Mouse (Mus musculus): Measurements from ENCODE around the gene Serpinc1.
"Not testable (repeated sequence)": the region's sequence is repeated elsewhere in the genome, so short reads cannot be mapped to it uniquely, and the experiment has no call there.

The Serpinc1 gene

GRCm38 (mm10) chr1:161025410-161026210 is 47.2 kb downstream of the Serpinc1 start:
- no peak for DNase-seq

DNA sequence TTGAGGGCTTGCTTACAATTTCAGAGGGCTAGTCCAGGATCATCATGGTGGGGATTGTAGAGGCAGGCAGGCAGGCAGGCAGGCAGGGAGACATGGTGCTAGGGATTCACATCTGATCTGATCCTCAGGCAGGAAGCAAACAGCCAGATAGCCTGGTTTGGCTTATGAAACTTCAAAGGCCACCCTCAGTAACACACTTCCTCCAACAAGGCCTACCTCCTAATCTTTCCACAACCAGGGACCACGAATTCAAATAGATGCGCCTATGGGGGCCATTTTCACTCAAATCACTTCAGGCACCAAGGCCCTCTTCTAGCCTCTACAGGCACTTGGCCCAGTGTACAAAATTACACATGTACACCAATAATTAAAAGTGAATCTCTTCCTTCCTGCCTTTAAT is 48.8 kb downstream of the Serpinc1 start:
- no peak for DNase-seq

DNA sequence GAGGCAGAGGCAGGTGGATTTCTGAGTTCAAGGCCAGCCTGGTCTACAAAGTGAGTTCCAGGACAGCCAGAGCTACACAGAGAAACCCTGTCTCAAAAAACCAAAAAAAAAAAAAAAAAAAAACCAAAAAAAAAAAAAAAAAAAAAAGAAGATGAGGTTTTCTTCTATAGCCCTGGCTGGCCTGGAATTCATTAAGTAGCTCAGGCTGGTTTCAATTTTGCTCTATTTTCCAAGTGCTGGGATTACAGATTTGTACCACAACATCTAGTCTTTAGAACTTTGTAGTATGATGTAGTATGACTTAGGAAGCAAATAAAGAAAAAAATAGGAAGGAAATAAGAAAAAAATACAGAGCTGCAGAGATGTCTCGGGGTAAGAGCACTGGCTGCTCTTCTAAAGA is 50.0 kb downstream of the Serpinc1 start:
- not testable (repeated sequence) for DNase-seq

GRCm38 (mm10) chr1:161030058-161030457 is 51.7 kb downstream of the Serpinc1 start:
- no peak for DNase-seq

DNA sequence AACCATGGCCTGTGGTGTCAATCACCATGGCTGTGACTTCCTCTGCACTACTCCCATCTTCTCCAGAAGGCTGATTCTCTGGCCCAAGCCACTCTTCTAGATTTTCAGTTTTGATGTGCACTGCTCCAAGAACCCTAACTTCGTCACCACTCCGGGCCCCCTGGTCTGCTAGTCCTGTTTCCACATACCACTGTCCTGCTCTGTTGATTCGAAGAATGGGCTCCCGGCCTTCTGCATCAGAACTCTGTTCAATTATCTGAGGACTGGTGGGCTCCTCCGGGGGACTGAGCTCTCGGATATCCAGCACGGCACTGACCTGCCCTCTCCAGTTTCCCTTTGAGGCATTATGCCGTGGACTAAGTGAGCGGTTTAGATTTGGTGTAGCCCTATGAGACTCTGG is 53.5 kb downstream of the Serpinc1 start:
- DNase-seq: no peak

DNA sequence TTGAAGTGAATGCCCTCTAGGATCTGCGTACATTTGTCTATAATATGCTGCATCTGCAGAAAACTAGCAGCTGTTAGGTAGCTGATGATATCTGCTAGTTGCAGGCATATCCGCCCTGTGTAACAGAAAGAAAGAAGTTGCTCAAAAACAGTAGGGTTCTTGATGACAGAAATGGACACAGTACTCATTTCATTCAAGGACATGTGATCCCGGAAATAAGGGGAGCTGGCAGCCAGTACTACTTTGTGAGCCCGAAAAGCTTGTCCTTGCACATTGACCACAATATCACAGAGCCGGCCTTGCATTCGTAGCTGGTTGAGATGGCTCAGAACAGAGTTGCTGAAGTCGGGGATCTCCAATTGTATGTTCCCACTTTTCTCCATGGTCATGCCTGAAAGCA is 54.0 kb downstream of the Serpinc1 start:
- DNase-seq: no peak

DNA sequence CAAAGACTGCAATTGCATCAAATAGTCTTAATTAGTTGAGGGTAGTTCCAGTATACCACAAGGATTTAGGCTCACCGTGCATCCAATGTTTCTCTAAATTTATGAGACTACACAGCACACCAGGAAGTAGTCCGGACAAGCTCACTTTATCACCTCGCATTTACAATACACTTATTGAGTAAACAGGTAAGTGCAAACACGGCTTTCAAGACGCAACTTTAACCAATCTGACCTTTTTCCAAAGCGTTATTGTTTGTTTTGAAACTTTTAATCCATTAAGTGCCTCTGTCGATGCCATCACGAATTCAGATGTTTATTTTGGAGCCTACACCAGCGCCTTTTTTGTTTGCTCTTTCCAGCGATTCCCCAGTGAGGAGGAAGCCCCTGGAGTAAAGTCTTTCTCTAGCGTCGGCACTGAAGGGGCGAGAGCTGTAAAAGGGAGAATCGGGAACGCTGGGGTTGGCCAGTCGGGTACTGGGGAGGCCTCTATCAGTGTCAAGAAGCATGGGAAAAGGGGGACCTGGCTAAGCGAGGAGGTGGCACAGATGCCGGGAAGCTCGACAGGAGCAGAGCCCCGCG is 55.6 kb downstream of the Serpinc1 start:
- no peak for DNase-seq

DNA sequence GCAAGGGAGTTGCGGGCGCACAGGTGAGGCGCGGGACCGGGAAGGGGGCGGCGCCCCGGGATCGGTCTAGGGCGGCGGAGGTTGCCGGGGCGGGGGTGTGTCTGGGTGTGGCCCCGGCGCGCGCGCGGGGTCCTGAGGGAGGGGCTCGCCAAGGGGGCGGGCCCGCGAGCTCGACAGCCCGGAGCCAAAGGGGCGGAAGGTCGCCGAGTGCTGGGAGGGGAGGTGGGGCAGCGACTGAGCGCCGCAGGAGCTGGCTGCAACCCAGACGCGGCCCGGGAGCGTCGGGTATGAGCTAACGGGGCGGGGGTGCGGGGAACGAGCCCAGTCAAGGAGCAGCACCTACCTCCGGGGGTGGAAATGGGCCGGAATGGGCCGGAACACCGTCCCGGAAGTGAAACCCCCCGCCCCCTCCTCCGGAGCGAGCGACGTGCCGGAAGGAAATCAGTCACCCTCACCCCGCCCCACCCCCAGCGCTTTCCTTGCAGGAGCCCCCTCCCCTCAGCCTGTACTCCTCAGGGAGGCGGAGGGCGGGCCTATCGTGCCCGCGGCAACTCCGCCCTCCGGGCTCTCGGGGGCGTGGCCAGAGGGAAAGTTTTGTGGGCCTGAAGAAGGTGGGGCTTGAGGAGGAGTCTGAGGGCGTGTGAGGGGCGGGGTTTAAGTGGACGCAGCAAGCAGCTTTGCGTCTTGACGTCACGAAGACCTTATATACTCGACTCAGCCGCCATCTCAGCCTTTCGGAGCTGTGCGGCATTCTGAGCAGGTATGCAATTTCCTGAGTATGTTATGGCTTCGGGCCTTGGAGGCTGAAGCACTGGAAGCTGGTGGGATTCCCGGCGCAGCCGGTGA is 56.3 kb downstream of the Serpinc1 start, which contains the start of gene Zbtb37:
Gene Zbtb37, minus strand, starts transcription at position 415 of the 846 bp plus-strand sequence.
- DNase-seq: peak; percentile 96

DNA sequence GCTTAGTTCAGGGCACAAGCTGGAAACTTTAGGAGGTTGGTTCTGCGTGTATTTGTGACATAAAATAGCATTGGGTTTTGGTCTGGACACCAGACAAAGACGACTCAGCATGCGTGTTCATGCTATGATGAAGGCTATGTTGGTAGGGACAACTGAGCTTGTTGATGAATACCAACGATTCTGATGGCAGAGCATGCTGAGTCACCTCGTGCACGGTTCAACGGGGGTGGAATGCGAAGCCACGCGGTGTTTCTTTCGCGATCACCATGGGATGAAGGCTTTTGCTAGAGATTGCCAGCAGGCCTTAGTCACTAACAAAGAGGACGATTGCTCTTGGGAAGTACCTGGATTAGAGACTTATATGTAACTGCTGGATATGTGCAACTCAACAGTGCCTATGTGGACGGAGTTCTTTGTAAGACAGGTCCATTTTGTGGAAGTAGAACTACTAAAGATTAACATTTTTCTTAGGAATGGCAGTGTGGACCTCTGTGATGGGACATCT is 56.9 kb downstream of the Serpinc1 start:
- DNase-seq: no peak

DNA sequence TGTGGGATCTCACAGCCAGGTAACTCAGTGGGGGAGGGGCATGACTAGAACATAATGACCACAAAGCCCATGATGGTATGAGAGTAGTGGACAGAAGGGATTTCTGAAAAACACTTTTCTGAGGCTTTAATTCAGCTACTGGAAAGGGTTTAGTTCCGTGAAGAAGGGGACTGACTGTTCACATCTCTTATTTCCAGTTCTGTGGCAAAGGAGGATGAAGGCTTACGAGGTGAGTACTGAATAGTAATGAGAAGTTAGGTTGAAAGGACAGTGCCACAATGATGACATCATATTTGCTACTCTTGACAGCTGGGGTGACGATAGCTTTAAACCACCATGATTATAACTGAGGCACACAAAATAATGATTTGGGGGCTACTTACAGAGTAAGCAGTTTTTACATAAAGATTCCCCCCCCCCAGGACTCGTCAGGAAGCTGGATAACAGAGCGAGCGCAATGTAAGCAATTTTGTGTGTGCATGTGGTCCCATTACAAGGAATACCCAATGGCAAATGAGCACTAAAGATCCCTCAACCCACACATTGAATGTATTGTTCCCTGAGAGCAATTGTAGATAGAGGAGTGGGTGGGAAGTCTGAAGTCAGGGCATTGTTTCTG is 57.5 kb downstream of the Serpinc1 start:
- no peak for DNase-seq

GRCm38 (mm10) chr1:161036411-161036841 is 58.0 kb downstream of the Serpinc1 start:
- no peak for DNase-seq

GRCm38 (mm10) chr1:161037026-161037425 is 58.6 kb downstream of the Serpinc1 start:
- DNase-seq: no peak

DNA sequence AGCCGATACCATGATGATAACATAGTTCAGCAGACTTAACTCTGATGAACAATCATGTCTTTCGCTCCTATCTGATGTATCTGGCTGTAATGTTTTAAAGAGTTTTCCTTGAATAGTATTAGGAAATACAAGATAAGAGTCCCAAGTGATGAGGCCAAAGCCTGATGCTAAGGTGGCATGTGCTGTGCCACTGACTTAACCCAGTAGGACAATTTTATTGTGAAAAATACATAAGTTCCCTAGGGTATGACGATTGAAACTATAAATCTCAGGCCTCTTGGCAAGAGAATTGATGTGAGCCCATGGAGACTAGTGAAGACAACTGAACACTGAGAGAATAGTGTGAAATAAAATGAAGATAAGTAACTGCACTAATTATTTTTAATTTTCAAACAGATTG is 59.2 kb downstream of the Serpinc1 start:
- DNase-seq: no peak

DNA sequence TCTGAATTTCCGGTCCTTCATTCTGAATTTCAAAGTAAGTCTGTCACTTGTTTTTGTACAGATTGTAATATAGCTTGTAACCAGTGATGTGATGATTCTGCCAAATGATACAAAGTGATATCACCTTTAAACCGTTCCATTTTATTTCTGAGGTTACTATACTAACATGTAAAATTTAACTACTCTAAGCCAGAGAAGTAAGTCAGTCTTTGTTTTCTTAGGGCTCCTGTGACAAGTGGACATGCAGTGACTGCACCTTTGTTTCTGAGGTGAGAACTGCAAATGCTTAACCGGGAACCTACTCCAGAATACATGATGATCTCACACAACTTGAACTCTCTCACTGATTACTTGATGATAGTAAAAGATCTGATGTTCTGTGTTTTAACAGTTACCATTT is 59.6 kb downstream of the Serpinc1 start:
- no peak for DNase-seq

GRCm38 (mm10) chr1:161038968-161039721 is 60.8 kb downstream of the Serpinc1 start:
- DNase-seq: no peak

GRCm38 (mm10) chr1:161039741-161040425 is 61.5 kb downstream of the Serpinc1 start:
- no peak for DNase-seq

- no peak for DNase-seq
Observed at GRCm38 (mm10) chr1:161040426-161040770, 62.0 kb downstream of the Serpinc1 start.

GRCm38 (mm10) chr1:161040855-161041254 is 62.5 kb downstream of the Serpinc1 start:
- DNase-seq: no peak

DNA sequence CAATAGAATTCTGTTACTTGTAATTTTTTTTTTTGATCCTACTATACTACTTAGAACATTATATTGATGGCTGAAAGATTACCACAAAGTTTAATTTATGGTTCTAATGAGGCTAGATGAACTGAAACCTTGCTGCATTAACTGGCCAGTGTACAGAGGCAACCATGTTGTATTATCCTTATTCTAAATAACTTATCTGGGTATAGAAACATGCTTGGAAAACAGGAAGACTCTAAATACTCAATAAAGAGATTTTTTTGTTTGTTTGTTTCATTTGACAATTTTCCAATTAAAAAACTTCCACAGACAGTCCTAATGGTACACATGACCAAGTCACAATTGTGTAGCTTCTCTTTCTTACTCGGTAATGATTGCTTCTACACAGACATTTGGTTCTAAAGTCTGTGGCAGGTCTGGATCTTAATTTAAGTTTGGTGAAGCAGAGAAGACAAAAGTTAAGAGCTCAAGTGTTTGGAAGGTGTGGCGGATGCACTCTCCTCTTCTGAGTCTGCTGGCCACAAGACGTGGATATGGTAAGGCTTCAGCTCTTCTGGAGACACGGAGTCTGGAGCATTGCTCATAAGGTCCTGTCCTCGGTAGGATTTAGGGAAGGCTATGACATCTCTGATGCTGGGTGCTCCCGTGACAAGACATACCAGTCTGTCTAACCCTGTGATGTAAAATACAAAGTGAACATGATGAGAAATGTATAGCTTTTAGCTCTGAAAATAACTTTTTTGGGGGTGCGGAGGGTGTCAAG is 63.1 kb downstream of the Serpinc1 start:
- DNase-seq: no peak

DNA sequence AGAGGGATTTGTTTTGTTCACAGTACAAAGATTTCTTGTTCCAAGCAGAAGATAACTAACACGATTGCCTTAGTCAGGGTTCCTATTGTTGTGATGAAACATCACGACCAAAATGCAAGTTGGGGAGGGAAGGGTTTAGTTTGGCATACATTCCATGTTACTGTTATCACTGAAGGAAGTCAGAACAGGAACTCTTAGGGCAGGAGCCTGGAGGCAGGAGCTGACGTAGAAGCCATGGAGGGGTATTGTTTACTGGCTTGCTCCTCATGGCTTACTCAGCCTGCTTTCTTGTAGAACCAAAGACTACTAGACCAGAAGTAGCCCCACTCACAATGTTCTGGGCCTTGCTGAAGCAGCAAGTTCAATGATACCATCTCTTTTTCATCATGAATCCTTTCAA is 68.6 kb downstream of the Serpinc1 start:
- no peak for DNase-seq
